Mouse (Mus musculus) ES-Bruce4 (cell line): ENCODE measurements around the gene D17Wsu92e. TPM values are rescaled to one million over a fixed set of nuclear protein-coding genes. Genes with fewer than 3 reads are reported as not detected.

ENCODE experiments used
- H3K27ac ChIP-seq: 2 replicates; pipeline ENCODE4 v1.5.1; 2012; ENCODE audit warnings: low read length, inconsistent platforms; ENCODE audit not compliant: insufficient read depth
- H3K27me3 ChIP-seq: 2 replicates; pipeline ENCODE4 v1.6.1; 2012; ENCODE audit warnings: mild to moderate bottlenecking, low read length, inconsistent platforms; ENCODE audit not compliant: control insufficient read depth, poor library complexity, insufficient read depth, severe bottlenecking
- H3K36me3 ChIP-seq: 2 replicates; pipeline ENCODE4 v1.6.1; 2012; ENCODE audit warnings: inconsistent platforms, mild to moderate bottlenecking, low read length, moderate library complexity; ENCODE audit not compliant: control insufficient read depth, poor library complexity, insufficient read depth, severe bottlenecking
- H3K4me1 ChIP-seq: one replicate; pipeline ENCODE4 v1.8.1; 2011; ENCODE audit warnings: low read length; ENCODE audit not compliant: control insufficient read depth, insufficient read depth
- H3K4me3 ChIP-seq: 2 replicates; pipeline ENCODE4 v1.5.1; 2011; ENCODE audit warnings: low read depth, mild to moderate bottlenecking, low read length
- H3K9ac ChIP-seq: 2 replicates; pipeline ENCODE4 v1.6.1; 2012; ENCODE audit warnings: low read depth, mild to moderate bottlenecking, inconsistent platforms; ENCODE audit not compliant: poor library complexity, severe bottlenecking
- H3K9me3 ChIP-seq: replicated peaks from 2 replicates; pipeline ENCODE4 v1.6.1; 2012; ENCODE audit warnings: mild to moderate bottlenecking, low read length, inconsistent platforms; ENCODE audit not compliant: control insufficient read depth, poor library complexity, insufficient read depth, severe bottlenecking
- CTCF ChIP-seq: IDR thresholded peaks from one replicate; pipeline ENCODE4 v1.8.1; 2011; ENCODE audit warnings: low read depth, low read length
- EP300 ChIP-seq: IDR thresholded peaks from 2 replicates; pipeline ENCODE4 v1.6.1; 2011; ENCODE audit warnings: low read depth, low read length; ENCODE audit not compliant: insufficient read depth
- POLR2A ChIP-seq: IDR thresholded peaks from one replicate; pipeline ENCODE4 v1.8.1; 2011; ENCODE audit warnings: low read length; ENCODE audit not compliant: insufficient read depth
- polyA plus RNA-seq: library from polyadenylated mRNA; stranded (reverse); fragments of >200 nt; gene quantifications from 2 replicates; pipeline ENCODE4 v1.2.4, GENCODE M21; 2011; ENCODE audit warnings: low read depth; ENCODE audit not compliant: missing spikeins, insufficient read depth, insufficient read length

The D17Wsu92e gene
- polyA plus RNA-seq, 1 experiment: 90.6 TPM

DNA sequence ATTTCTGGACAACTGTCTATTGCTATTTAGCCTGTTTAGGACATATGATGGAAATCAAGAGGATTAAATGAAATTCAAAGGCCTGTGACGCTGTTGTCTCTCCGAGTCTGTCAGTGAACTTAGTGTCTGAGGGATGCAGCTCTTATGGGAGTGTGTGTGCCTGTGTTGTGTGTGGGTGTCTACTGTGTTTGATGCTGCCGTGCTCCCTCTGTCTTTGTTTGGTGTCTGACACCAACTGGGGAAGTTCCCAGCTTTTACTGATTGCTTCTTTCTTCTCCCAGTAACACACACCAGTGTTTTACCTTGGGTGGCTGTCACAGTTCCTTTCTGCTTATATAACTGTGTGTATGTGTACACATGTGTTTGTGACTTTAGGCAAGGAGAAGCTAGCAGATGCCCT is 46.2 kb downstream of the D17Wsu92e start:
- Histone ChIP-seq H3K9ac (no peak overlapping the region), H3K36me3 (no peaks in the 10 kb centered on the region), H3K27me3 (no peaks in the 10 kb centered on the region), H3K27ac (no peak overlapping the region), H3K4me1 (no peaks in the 10 kb centered on the region), H3K4me3 (no peak overlapping the region), H3K9me3 (no peaks in the 10 kb centered on the region)
- TF ChIP-seq CTCF (no peak), EP300 (no peak), POLR2A (no peak)

DNA sequence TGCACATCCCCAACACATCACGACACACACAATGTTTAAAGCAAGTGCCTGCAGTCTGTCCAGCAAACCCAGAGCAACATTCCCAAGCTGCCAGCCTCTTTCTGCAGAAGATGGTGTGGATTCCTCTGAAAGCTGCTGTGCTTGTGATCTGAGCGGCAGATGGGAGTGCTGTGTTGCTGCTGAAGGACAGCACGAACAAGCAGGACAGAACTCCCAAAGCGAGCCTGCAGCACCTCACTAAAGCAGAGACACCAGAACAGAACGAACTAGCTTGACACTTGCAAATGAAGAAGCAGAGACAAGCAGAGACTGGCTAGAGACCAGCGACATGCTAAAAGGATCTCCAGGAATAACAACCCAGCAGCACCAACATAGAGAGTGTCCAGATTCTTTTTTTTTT is 48.8 kb downstream of the D17Wsu92e start:
- TF ChIP-seq CTCF (no peak), POLR2A (no peak), EP300 (no peak)
- Histone ChIP-seq H3K27ac (no peak overlapping the region), H3K9me3 (no peaks in the 10 kb centered on the region), H3K36me3 (no peaks in the 10 kb centered on the region), H3K4me1 (no peaks in the 10 kb centered on the region), H3K4me3 (no peak overlapping the region), H3K9ac (no peak overlapping the region), H3K27me3 (no peaks in the 10 kb centered on the region)

DNA sequence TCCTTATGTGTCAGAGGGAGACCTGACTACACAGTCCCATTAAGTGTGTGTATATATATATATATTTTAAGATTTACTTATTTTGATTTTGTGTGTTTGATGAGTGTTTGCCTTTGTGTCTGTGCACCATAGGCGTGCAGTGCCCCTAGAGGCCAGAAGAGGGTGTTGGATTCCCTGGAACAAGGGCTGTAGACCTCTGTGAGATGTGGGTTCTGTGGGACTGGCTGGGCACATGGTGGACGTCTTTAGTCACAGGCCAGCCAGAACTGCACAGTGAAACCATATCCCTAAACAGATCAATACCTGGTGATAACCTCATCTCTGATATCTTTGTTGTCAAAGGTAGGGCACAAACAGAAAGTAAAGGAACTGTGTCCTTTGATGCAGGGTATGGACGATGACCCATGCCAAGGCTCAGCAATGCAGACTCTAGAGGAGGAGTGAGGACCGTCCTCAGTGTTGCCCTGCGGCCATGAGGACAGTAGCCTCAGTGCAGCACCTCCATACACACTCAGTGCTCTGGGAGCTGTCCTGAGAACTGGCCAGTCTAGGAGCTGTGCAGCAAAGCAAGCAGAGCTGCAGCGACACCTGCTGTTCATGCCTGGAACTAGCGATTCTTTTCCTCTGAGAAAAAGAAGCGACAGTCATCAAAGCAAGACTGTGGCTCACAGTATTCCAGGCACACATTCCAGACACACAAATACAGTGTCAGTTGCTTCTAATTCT is 51.5 kb downstream of the D17Wsu92e start:
- Histone ChIP-seq H3K36me3 (no peaks in the 10 kb centered on the region), H3K9ac (no peak overlapping the region), H3K27ac (no peak overlapping the region), H3K9me3 (no peaks in the 10 kb centered on the region), H3K27me3 (no peaks in the 10 kb centered on the region), H3K4me3 (no peak overlapping the region), H3K4me1 (no peaks in the 10 kb centered on the region)
- TF ChIP-seq CTCF (peak; percentile 99), POLR2A (no peak), EP300 (peak; percentile 25; the same call in 1 of the 2 replicates)

DNA sequence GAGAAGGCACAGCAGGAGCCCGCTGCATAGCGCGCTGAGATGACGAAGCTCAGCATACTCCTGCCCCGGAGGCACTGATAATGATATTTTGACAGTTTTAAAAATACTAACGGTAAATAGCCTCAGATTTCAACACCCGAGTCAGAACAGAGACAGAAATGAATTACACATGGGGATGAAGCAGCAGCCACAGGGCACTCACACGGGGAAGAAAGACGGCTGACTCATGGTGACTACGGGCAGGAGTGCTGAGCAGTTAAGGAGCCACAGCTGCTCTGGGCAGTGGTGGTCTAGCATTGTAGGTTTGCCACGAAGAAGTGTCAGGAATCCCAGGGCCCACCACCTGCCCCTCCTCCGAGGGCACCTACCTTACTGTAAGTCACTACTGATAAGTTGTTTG is 52.9 kb downstream of the D17Wsu92e start:
- H3K9ac ChIP-seq: no peak overlapping the region
- H3K4me3 ChIP-seq: no peak overlapping the region
- TF ChIP-seq POLR2A: no peak
- H3K4me1 ChIP-seq: no peaks in the 10 kb centered on the region
- no peak overlapping the region for H3K27ac ChIP-seq
- H3K36me3 ChIP-seq: no peaks in the 10 kb centered on the region
- no peaks in the 10 kb centered on the region for H3K27me3 ChIP-seq
- H3K9me3 ChIP-seq: no peaks in the 10 kb centered on the region

DNA sequence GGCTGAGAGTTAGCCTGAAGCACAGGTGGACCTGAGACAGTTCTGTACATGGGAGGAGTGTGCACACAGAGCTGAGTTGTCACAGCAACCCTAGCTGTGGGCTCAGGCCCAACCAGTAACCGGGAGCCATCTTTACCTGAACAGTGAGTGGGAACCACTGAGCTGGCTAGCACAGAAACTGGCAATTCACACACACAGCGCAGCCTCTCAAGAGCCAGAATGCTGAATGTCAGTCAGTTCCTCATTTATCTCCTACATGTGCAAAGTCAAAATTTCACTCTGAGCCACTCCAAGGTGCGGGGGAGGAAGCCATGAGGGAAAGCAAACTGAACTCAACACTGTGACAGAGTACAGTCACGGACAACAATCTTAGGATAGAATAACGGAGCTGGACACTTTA is 53.3 kb downstream of the D17Wsu92e start:
- Histone ChIP-seq H3K4me1 (no peaks in the 10 kb centered on the region), H3K9me3 (no peaks in the 10 kb centered on the region), H3K9ac (no peak overlapping the region), H3K36me3 (no peaks in the 10 kb centered on the region), H3K27ac (no peak overlapping the region), H3K4me3 (no peak overlapping the region), H3K27me3 (no peaks in the 10 kb centered on the region)
- TF ChIP-seq EP300: no peak
- TF ChIP-seq CTCF: no peak
- TF ChIP-seq POLR2A: no peak

DNA sequence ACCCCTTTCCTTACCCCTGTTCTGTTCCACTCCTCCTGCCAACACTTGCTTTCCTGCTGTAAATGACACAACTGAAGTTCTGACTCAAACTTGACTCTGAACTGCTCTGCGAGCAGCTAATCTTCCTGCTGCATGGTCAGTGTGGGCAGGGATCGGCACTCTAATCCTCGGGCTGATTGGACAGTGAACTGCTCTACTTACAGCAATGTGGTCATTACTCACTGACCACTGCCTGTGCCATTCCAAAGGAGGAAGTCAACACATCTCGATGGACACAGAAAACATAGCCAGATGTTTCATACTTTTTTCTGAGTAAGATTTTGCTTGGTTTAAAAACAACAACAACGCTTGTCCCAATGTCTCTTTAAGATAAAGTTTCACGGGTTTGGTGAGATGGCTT is 55.4 kb downstream of the D17Wsu92e start:
- Histone ChIP-seq H3K9me3 (no peaks in the 10 kb centered on the region), H3K36me3 (no peaks in the 10 kb centered on the region), H3K27ac (no peak overlapping the region), H3K4me3 (no peak overlapping the region), H3K27me3 (no peaks in the 10 kb centered on the region), H3K4me1 (no peaks in the 10 kb centered on the region), H3K9ac (no peak overlapping the region)
- no peak for TF ChIP-seq POLR2A
- no peak for TF ChIP-seq EP300
- no peak for TF ChIP-seq CTCF
